Mouse (Mus musculus): ENCODE data around the gene Cyp4v3. TPM values are rescaled to one million over a fixed set of nuclear protein-coding genes. Genes with fewer than 3 reads are reported as not detected.
"Not testable (repeated sequence)": the region's sequence is repeated elsewhere in the genome, so short reads cannot be mapped to it uniquely, and the experiment has no call there.

Cyp4v3 gene
- polyA plus RNA-seq, 1 experiment, result 0.63 TPM

GRCm38 (mm10) chr8:45329206-45329980 lies 3.6 kb downstream of the Cyp4v3 start:
- Histone ChIP-seq H3K9me3 (replicated peaks; ENCODE audit: control insufficient read depth, insufficient read depth, low read length, poor library complexity, severe bottlenecking) (0 out of 2 replicates have a peak, but pooled peaks cover 2% of the 10 kb centered on the region), H3K27ac (ENCODE audit: insufficient read depth, low read length) (no peak overlapping the region), H3K4me1 (ENCODE audit: control insufficient read depth, insufficient read depth, low read length) (no peaks in the 10 kb centered on the region), H3K9ac (ENCODE audit: low read depth, poor library complexity, severe bottlenecking) (no peak overlapping the region), H3K4me3 (ENCODE audit: low read depth, low read length) (no peak overlapping the region), H3K27me3 (ENCODE audit: control insufficient read depth, insufficient read depth, low read length, poor library complexity, severe bottlenecking) (peaks cover 7% of the 10 kb centered on the region), H3K36me3 (ENCODE audit: control insufficient read depth, insufficient read depth, low read length, poor library complexity, severe bottlenecking) (no peaks in the 10 kb centered on the region)
- TF ChIP-seq CTCF (IDR thresholded peaks at IDR 0.05; ENCODE audit: low read depth, low read length), result no peak
- TF ChIP-seq EP300 (IDR thresholded peaks at IDR 0.05; ENCODE audit: insufficient read depth, low read depth, low read length), result no peak
- TF ChIP-seq POLR2A (IDR thresholded peaks at IDR 0.05; ENCODE audit: insufficient read depth, low read length), result no peak

- H3K27me3 ChIP-seq (ENCODE audit: control insufficient read depth, insufficient read depth, low read length, poor library complexity, severe bottlenecking); H3K4me1 ChIP-seq (ENCODE audit: control insufficient read depth, insufficient read depth, low read length); H3K9ac ChIP-seq (ENCODE audit: low read depth, poor library complexity, severe bottlenecking); H3K4me3 ChIP-seq (ENCODE audit: low read depth, low read length); H3K36me3 ChIP-seq (ENCODE audit: control insufficient read depth, insufficient read depth, low read length, poor library complexity, severe bottlenecking); H3K27ac ChIP-seq (ENCODE audit: insufficient read depth, low read length); H3K9me3 ChIP-seq (replicated peaks; ENCODE audit: control insufficient read depth, insufficient read depth, low read length, poor library complexity, severe bottlenecking): not testable (repeated sequence)
Measured at GRCm38 (mm10) chr8:45327076-45327475, 5.9 kb downstream of the Cyp4v3 start.

GRCm38 (mm10) chr8:45324151-45324550 lies 8.9 kb downstream of the Cyp4v3 start:
- H3K36me3 ChIP-seq (ENCODE audit: control insufficient read depth, insufficient read depth, low read length, poor library complexity, severe bottlenecking), result no peaks in the 10 kb centered on the region
- H3K27ac ChIP-seq (ENCODE audit: insufficient read depth, low read length), result no peak overlapping the region
- no peaks in the 10 kb centered on the region for H3K9me3 ChIP-seq (replicated peaks; ENCODE audit: control insufficient read depth, insufficient read depth, low read length, poor library complexity, severe bottlenecking)
- no peaks in the 10 kb centered on the region; the same call in 1 of the 2 replicates for H3K27me3 ChIP-seq (ENCODE audit: control insufficient read depth, insufficient read depth, low read length, poor library complexity, severe bottlenecking)
- H3K4me3 ChIP-seq (ENCODE audit: low read depth, low read length), result no peak overlapping the region
- TF ChIP-seq POLR2A (IDR thresholded peaks at IDR 0.05; ENCODE audit: insufficient read depth, low read length), result no peak
- TF ChIP-seq EP300 (IDR thresholded peaks at IDR 0.05; ENCODE audit: insufficient read depth, low read depth, low read length), result no peak
- no peak for TF ChIP-seq CTCF (IDR thresholded peaks at IDR 0.05; ENCODE audit: low read depth, low read length)
- no peak overlapping the region for H3K9ac ChIP-seq (ENCODE audit: low read depth, poor library complexity, severe bottlenecking)
- no peaks in the 10 kb centered on the region for H3K4me1 ChIP-seq (ENCODE audit: control insufficient read depth, insufficient read depth, low read length)

GRCm38 (mm10) chr8:45321365-45321764 lies 11.7 kb downstream of the Cyp4v3 start:
- Histone ChIP-seq H3K4me3 (ENCODE audit: low read depth, low read length) (no peak overlapping the region), H3K36me3 (ENCODE audit: control insufficient read depth, insufficient read depth, low read length, poor library complexity, severe bottlenecking) (no peaks in the 10 kb centered on the region), H3K27me3 (ENCODE audit: control insufficient read depth, insufficient read depth, low read length, poor library complexity, severe bottlenecking) (no peaks in the 10 kb centered on the region; the same call in 1 of the 2 replicates), H3K9me3 (replicated peaks; ENCODE audit: control insufficient read depth, insufficient read depth, low read length, poor library complexity, severe bottlenecking) (no peaks in the 10 kb centered on the region), H3K9ac (ENCODE audit: low read depth, poor library complexity, severe bottlenecking) (no peak overlapping the region), H3K27ac (ENCODE audit: insufficient read depth, low read length) (no peak overlapping the region), H3K4me1 (ENCODE audit: control insufficient read depth, insufficient read depth, low read length) (no peaks in the 10 kb centered on the region)
- TF ChIP-seq EP300 (IDR thresholded peaks at IDR 0.05; ENCODE audit: insufficient read depth, low read depth, low read length), result no peak
- no peak for TF ChIP-seq POLR2A (IDR thresholded peaks at IDR 0.05; ENCODE audit: insufficient read depth, low read length)
- no peak for TF ChIP-seq CTCF (IDR thresholded peaks at IDR 0.05; ENCODE audit: low read depth, low read length)

- Histone ChIP-seq H3K4me1 (ENCODE audit: control insufficient read depth, insufficient read depth, low read length) (no peaks in the 10 kb centered on the region), H3K27me3 (ENCODE audit: control insufficient read depth, insufficient read depth, low read length, poor library complexity, severe bottlenecking) (no peaks in the 10 kb centered on the region; the same call in 1 of the 2 replicates), H3K4me3 (ENCODE audit: low read depth, low read length) (no peak overlapping the region), H3K36me3 (ENCODE audit: control insufficient read depth, insufficient read depth, low read length, poor library complexity, severe bottlenecking) (no peaks in the 10 kb centered on the region), H3K9ac (ENCODE audit: low read depth, poor library complexity, severe bottlenecking) (no peak overlapping the region), H3K9me3 (replicated peaks; ENCODE audit: control insufficient read depth, insufficient read depth, low read length, poor library complexity, severe bottlenecking) (no peaks in the 10 kb centered on the region), H3K27ac (ENCODE audit: insufficient read depth, low read length) (no peak overlapping the region)
- TF ChIP-seq EP300 (IDR thresholded peaks at IDR 0.05; ENCODE audit: insufficient read depth, low read depth, low read length), result no peak
Measured at GRCm38 (mm10) chr8:45320930-45321329, 12.1 kb downstream of the Cyp4v3 start.

GRCm38 (mm10) chr8:45310967-45311366 lies 22.0 kb downstream of the Cyp4v3 start:
- H3K4me1 ChIP-seq (ENCODE audit: control insufficient read depth, insufficient read depth, low read length), result no peaks in the 10 kb centered on the region
- no peaks in the 10 kb centered on the region for H3K9me3 ChIP-seq (replicated peaks; ENCODE audit: control insufficient read depth, insufficient read depth, low read length, poor library complexity, severe bottlenecking)
- no peaks in the 10 kb centered on the region for H3K36me3 ChIP-seq (ENCODE audit: control insufficient read depth, insufficient read depth, low read length, poor library complexity, severe bottlenecking)
- no peak overlapping the region for H3K9ac ChIP-seq (ENCODE audit: low read depth, poor library complexity, severe bottlenecking)
- no peak overlapping the region for H3K4me3 ChIP-seq (ENCODE audit: low read depth, low read length)
- TF ChIP-seq EP300 (IDR thresholded peaks at IDR 0.05; ENCODE audit: insufficient read depth, low read depth, low read length) (no peak), CTCF (IDR thresholded peaks at IDR 0.05; ENCODE audit: low read depth, low read length) (no peak), POLR2A (IDR thresholded peaks at IDR 0.05; ENCODE audit: insufficient read depth, low read length) (no peak)
- no peak overlapping the region for H3K27ac ChIP-seq (ENCODE audit: insufficient read depth, low read length)
- H3K27me3 ChIP-seq (ENCODE audit: control insufficient read depth, insufficient read depth, low read length, poor library complexity, severe bottlenecking), result no peaks in the 10 kb centered on the region
